Mouse (Mus musculus): Measurements from ENCODE around the gene Dppa4. TPM values are rescaled to one million over a fixed set of nuclear protein-coding genes. Genes with fewer than 3 reads are reported as not detected.

Dppa4 gene
- polyA plus RNA-seq (2012; rRNA removed) (0.04 TPM in 1 of 2 replicates, not detected in the other), polyA plus RNA-seq (2014; fragmentation: Nextera tagmentation; extraction: Ambion mirVana) (not detected in 2 replicates)

GRCm38 (mm10) chr16:48283517-48283916 lies at the start of gene Dppa4:
Gene Dppa4, plus strand, starts transcription at chr16:48283733.
- Histone ChIP-seq H3K27ac (replicated peaks; ENCODE audit: low read depth, low read length) (no peak within 1 kb of the TSS), H3K4me1 (ENCODE audit: control insufficient read depth, insufficient read depth, low read length) (no peaks in the 10 kb centered on the region), H3K27me3 (ENCODE audit: control insufficient read depth, insufficient read depth, low read length) (no peaks in the 10 kb centered on the region), H3K4me3 (replicated peaks; ENCODE audit: low read length) (no peak within 1 kb of the TSS), H3K9ac (ENCODE audit: low read depth, low read length, severe bottlenecking) (no peak within 1 kb of the TSS), H3K36me3 (ENCODE audit: control insufficient read depth, insufficient read depth, low read length) (no peaks in the 10 kb centered on the region), H3K4me2 (replicated peaks; ENCODE audit: low read depth, low read length, severe bottlenecking) (no peak within 1 kb of the TSS), H3K9me3 (ENCODE audit: control insufficient read depth, low read length) (no peaks in the 10 kb centered on the region)
- ATAC-seq (ENCODE audit: low FRiP score, low read depth): no peak
- WGBS: 75% methylated on average over 4 of the region's 4 CpGs
- no peak for TF ChIP-seq POLR2A (IDR thresholded peaks at IDR 0.05; ENCODE audit: borderline replicate concordance, extremely low read depth, insufficient read depth, insufficient read length)
- DNase-seq (ENCODE audit: low spot score): no peak

GRCm38 (mm10) chr16:48234999-48235398 lies 48.5 kb upstream of the Dppa4 start:
- 80% methylated on average over 1 of the region's 1 CpGs for WGBS
- Histone ChIP-seq H3K36me3 (ENCODE audit: control insufficient read depth, insufficient read depth, low read length) (no peaks in the 10 kb centered on the region), H3K27ac (replicated peaks; ENCODE audit: low read depth, low read length) (no peak overlapping the region), H3K9ac (ENCODE audit: low read depth, low read length, severe bottlenecking) (no peak overlapping the region), H3K27me3 (ENCODE audit: control insufficient read depth, insufficient read depth, low read length) (no peaks in the 10 kb centered on the region), H3K4me1 (ENCODE audit: control insufficient read depth, insufficient read depth, low read length) (no peaks in the 10 kb centered on the region), H3K9me3 (ENCODE audit: control insufficient read depth, low read length) (no peaks in the 10 kb centered on the region), H3K4me2 (replicated peaks; ENCODE audit: low read depth, low read length, severe bottlenecking) (no peak overlapping the region), H3K4me3 (replicated peaks; ENCODE audit: low read length) (no peak overlapping the region)
- no peak for DNase-seq (ENCODE audit: low spot score)
- no peak for TF ChIP-seq POLR2A (IDR thresholded peaks at IDR 0.05; ENCODE audit: borderline replicate concordance, extremely low read depth, insufficient read depth, insufficient read length)
- no peak for ATAC-seq (ENCODE audit: low FRiP score, low read depth)

DNA sequence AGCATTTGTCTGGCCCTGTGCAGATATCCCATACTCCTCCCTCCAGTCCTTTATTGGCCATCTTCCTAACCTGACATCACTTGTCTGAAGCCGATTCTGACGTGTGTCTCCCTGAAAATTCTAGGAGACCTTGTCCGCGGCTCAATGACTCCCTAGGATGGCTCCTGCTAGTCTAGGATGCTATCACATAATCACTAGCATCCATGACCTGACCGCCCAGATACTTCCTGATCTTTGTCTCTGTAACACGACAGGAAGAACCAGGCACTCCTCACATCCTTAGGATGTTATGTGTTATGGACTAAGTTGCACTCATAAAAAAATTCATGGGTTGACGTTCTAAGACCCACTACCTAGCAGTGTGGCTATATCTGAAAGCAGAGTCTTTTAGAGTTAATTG lies 45.9 kb upstream of the Dppa4 start:
- H3K9ac ChIP-seq (ENCODE audit: low read depth, low read length, severe bottlenecking): no peak overlapping the region
- no peaks in the 10 kb centered on the region for H3K4me1 ChIP-seq (ENCODE audit: control insufficient read depth, insufficient read depth, low read length)
- ATAC-seq (ENCODE audit: low FRiP score, low read depth) (no peak), DNase-seq (ENCODE audit: low spot score) (no peak)
- no peak overlapping the region for H3K27ac ChIP-seq (replicated peaks; ENCODE audit: low read depth, low read length)
- TF ChIP-seq POLR2A (IDR thresholded peaks at IDR 0.05; ENCODE audit: borderline replicate concordance, extremely low read depth, insufficient read depth, insufficient read length): no peak
- no peaks in the 10 kb centered on the region for H3K27me3 ChIP-seq (ENCODE audit: control insufficient read depth, insufficient read depth, low read length)
- H3K9me3 ChIP-seq (ENCODE audit: control insufficient read depth, low read length): no peaks in the 10 kb centered on the region
- WGBS: 87% methylated on average over 7 of the region's 7 CpGs
- no peak overlapping the region for H3K4me2 ChIP-seq (replicated peaks; ENCODE audit: low read depth, low read length, severe bottlenecking)
- no peak overlapping the region for H3K4me3 ChIP-seq (replicated peaks; ENCODE audit: low read length)
- H3K36me3 ChIP-seq (ENCODE audit: control insufficient read depth, insufficient read depth, low read length): no peaks in the 10 kb centered on the region

DNA sequence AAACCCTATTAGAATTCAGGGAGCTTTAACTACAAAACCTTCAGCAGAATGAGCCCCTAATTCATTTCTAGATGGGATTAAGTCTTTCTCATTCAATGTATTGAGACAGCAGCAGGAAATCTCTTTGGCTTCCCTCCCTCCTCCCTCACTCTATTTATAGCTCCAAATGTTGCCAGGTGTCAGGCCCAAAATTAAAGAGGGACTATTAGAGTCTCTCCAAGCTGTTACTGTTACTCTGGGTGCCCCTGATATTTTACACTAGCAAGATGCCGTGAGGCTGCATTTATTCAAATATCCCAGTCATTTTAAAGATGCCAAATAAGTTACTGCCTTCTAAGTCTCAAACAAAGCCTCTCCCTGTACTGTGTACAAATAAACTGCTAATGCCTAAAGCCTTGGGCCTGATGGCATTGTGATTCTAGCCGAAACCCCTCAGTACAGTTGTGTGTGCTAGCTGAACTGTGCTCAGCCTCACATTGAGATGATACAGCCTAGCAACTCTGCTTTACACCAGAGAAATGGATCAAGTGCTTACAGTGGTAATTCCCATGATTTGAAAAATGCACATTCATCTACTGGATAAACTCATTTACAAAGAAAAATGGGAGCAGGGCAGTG lies 36.4 kb upstream of the Dppa4 start:
- TF ChIP-seq POLR2A (IDR thresholded peaks at IDR 0.05; ENCODE audit: borderline replicate concordance, extremely low read depth, insufficient read depth, insufficient read length): no peak
- no peaks in the 10 kb centered on the region for H3K4me1 ChIP-seq (ENCODE audit: control insufficient read depth, insufficient read depth, low read length)
- ATAC-seq (ENCODE audit: low FRiP score, low read depth): no peak
- 79% methylated on average over 2 of the region's 2 CpGs for WGBS
- H3K9ac ChIP-seq (ENCODE audit: low read depth, low read length, severe bottlenecking): no peak overlapping the region
- no peak overlapping the region for H3K4me2 ChIP-seq (replicated peaks; ENCODE audit: low read depth, low read length, severe bottlenecking)
- H3K27ac ChIP-seq (replicated peaks; ENCODE audit: low read depth, low read length): no peak overlapping the region
- no peak for DNase-seq (ENCODE audit: low spot score)
- no peaks in the 10 kb centered on the region for H3K9me3 ChIP-seq (ENCODE audit: control insufficient read depth, low read length)
- no peaks in the 10 kb centered on the region for H3K36me3 ChIP-seq (ENCODE audit: control insufficient read depth, insufficient read depth, low read length)
- no peaks in the 10 kb centered on the region for H3K27me3 ChIP-seq (ENCODE audit: control insufficient read depth, insufficient read depth, low read length)
- no peak overlapping the region for H3K4me3 ChIP-seq (replicated peaks; ENCODE audit: low read length)

GRCm38 (mm10) chr16:48252824-48253223 lies 30.7 kb upstream of the Dppa4 start:
- H3K27me3 ChIP-seq (ENCODE audit: control insufficient read depth, insufficient read depth, low read length): no peaks in the 10 kb centered on the region
- no peaks in the 10 kb centered on the region for H3K9me3 ChIP-seq (ENCODE audit: control insufficient read depth, low read length)
- no peak for ATAC-seq (ENCODE audit: low FRiP score, low read depth)
- H3K4me1 ChIP-seq (ENCODE audit: control insufficient read depth, insufficient read depth, low read length): no peaks in the 10 kb centered on the region
- H3K4me2 ChIP-seq (replicated peaks; ENCODE audit: low read depth, low read length, severe bottlenecking): no peak overlapping the region
- DNase-seq (ENCODE audit: low spot score): no peak
- H3K4me3 ChIP-seq (replicated peaks; ENCODE audit: low read length): no peak overlapping the region
- 75% methylated on average over 4 of the region's 4 CpGs for WGBS
- H3K36me3 ChIP-seq (ENCODE audit: control insufficient read depth, insufficient read depth, low read length): no peaks in the 10 kb centered on the region
- H3K9ac ChIP-seq (ENCODE audit: low read depth, low read length, severe bottlenecking): no peak overlapping the region
- TF ChIP-seq POLR2A (IDR thresholded peaks at IDR 0.05; ENCODE audit: borderline replicate concordance, extremely low read depth, insufficient read depth, insufficient read length): no peak
- H3K27ac ChIP-seq (replicated peaks; ENCODE audit: low read depth, low read length): no peak overlapping the region

Measured in limb, embryonic 14.5 days (tissue).